In the genomic region with DNA sequence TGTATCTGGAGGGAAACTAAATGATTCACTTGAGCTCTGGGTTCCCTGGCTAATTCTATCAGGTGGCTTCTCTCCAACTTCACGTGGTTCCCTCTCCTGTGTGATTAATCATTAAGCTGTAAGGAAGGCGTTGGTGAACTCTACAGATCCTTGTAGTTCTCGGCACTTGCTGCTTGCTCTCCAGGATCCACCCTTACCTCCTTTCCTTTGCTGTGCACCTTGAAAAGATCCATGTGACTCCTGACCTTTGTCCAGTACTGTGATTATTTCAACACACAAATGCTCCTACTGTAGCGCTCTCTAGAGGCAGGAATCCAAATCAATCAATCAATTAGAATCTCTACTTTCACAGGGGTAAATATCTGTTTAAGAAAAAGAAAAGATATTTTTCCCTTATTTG, we compare ENCODE assay signal across 17 mouse cellular contexts. TPM values are rescaled to one million over a fixed set of nuclear protein-coding genes. Genes with fewer than 3 reads are reported as not detected.
DNase-seq lines count a peak whose midpoint lies in the region; ATAC-seq and TF ChIP-seq lines count a peak whose summit lies in the region.
"Had no signal": no experiment of that assay in that cellular context is flagged by ENCODE, and none has a peak within 500 bp of the region (broad histone marks: within the 10 kb centered on the region; RNA-seq: fewer than 3 reads in every experiment).

No protein-coding gene starts in this region.

- H3K36me3 ChIP-seq in stomach, postnatal 0 days (ENCODE audit: control insufficient read depth, insufficient read depth, low read length): no peaks in the 10 kb centered on the region
- H3K36me3 ChIP-seq: liver, embryonic 13.5 days; midbrain, embryonic 10.5 days; neural tube, embryonic 15.5 days had no signal

- no peak overlapping the region for H3K4me2 ChIP-seq in stomach, postnatal 0 days (replicated peaks; ENCODE audit: low read depth)
- H3K4me2 ChIP-seq: liver, embryonic 13.5 days; neural tube, embryonic 15.5 days had no signal

- peak; percentile 10 for DNase-seq in ZHBTc4 (ENCODE audit: low read depth, low spot score)
- peak; percentile 83 for DNase-seq in kidney, adult 11 months
- DNase-seq in kidney, postnatal 10 days: peak; percentile 28
- DNase-seq in stomach, postnatal 0 days (ENCODE audit: low spot score): peak; percentile 55
- no peak for DNase-seq in urinary bladder, adult 2 months (ENCODE audit: low spot score)
- no peak for DNase-seq in gastrocnemius, postnatal 4 days (ENCODE audit: low spot score in 2 of 2)
- DNase-seq: cerebellum, adult 11-12 months; heart, postnatal 14 days; layer of hippocampus, postnatal 36 days; liver, embryonic 13.5 days had no signal

- H3K4me3 ChIP-seq in stomach, postnatal 0 days (ENCODE audit: low read depth, low read length): no peak overlapping the region
- H3K4me3 ChIP-seq: liver, embryonic 13.5 days; midbrain, embryonic 10.5 days; neural tube, embryonic 15.5 days had no signal

- ATAC-seq in stomach, postnatal 0 days (ENCODE audit: low FRiP score, low TSS enrichment): peak; percentile 100
- no peak for ATAC-seq in monocyte, adult 5-6 weeks (replicated peaks; ENCODE audit: insufficient number of reproducible peaks, low FRiP score, low TSS enrichment, poor library complexity, severe bottlenecking)

- H3K9me3 ChIP-seq in stomach, postnatal 0 days (ENCODE audit: control insufficient read depth, low read length): no peaks in the 10 kb centered on the region
- H3K9me3 ChIP-seq: liver, embryonic 13.5 days; midbrain, embryonic 10.5 days; neural tube, embryonic 15.5 days had no signal

- H3K27ac ChIP-seq in stomach, postnatal 0 days (replicated peaks): no peak overlapping the region
- H3K27ac ChIP-seq: liver, embryonic 13.5 days; midbrain, embryonic 10.5 days; neural tube, embryonic 15.5 days had no signal

- no peaks in the 10 kb centered on the region for H3K4me1 ChIP-seq in stomach, postnatal 0 days (replicated peaks; ENCODE audit: control insufficient read depth, insufficient read depth)
- H3K4me1 ChIP-seq: liver, embryonic 13.5 days; midbrain, embryonic 10.5 days; neural tube, embryonic 15.5 days had no signal

- peak; percentile 72 for TF ChIP-seq CTCF in stomach, postnatal 0 days (IDR thresholded peaks at IDR 0.05; ENCODE audit: low read depth)

- H3K27me3 ChIP-seq in stomach, postnatal 0 days (ENCODE audit: control insufficient read depth, insufficient read depth, low read length): no peaks in the 10 kb centered on the region
- H3K27me3 ChIP-seq: liver, embryonic 13.5 days; neural tube, embryonic 15.5 days had no signal

- no peak overlapping the region for H3K9ac ChIP-seq in stomach, postnatal 0 days (ENCODE audit: low read length)
- H3K9ac ChIP-seq: liver, embryonic 13.5 days; neural tube, embryonic 15.5 days had no signal

- TF ChIP-seq EP300 in stomach, postnatal 0 days (optimal IDR thresholded peaks at IDR 0.05): no peak

- 21% methylated on average over 4 of the region's 4 CpGs for WGBS in stomach, postnatal 0 days

RNA-seq across cellular contexts. Expression of a gene that starts 4.0 kb away (rescaled TPM):
- polyA plus RNA-seq in stomach, postnatal 0 days (2015; fragmentation: Nextera tagmentation; extraction: Ambion mirVana): 0.41 and 0.64 TPM in 2 replicates
- polyA plus RNA-seq in urinary bladder, adult 2 months (2012; rRNA removed): not detected in 2 replicates
- total RNA-seq in monocyte, adult 5-6 weeks (2017): not detected in 3 replicates
- total RNA-seq in gastrocnemius, postnatal 4 days (2021): not detected
- total RNA-seq: heart, adult 8-10 months; heart, postnatal 14 days; layer of hippocampus, postnatal 36 days; left cerebral cortex, postnatal 36 days had no signal
- polyA plus RNA-seq: embryonic facial prominence, embryonic 11.5 days; liver, embryonic 13.5 days; midbrain, embryonic 10.5 days; neural tube, embryonic 15.5 days had no signal

RNA-seq across cellular contexts. Expression of a gene that starts 16.1 kb away (rescaled TPM):
- polyA plus RNA-seq in stomach, postnatal 0 days (2015; fragmentation: Nextera tagmentation; extraction: Ambion mirVana): not detected in 2 replicates
- not detected in 2 replicates for polyA plus RNA-seq in urinary bladder, adult 2 months (2012; rRNA removed)
- total RNA-seq in monocyte, adult 5-6 weeks (2017): not detected in 3 replicates
- total RNA-seq in gastrocnemius, postnatal 4 days (2021): not detected
- total RNA-seq: gastrocnemius, adult 8-10 months; heart, adult 8-10 months; heart, postnatal 14 days; layer of hippocampus, postnatal 36 days; left cerebral cortex, postnatal 36 days had no signal
- polyA plus RNA-seq: embryonic facial prominence, embryonic 11.5 days; liver, embryonic 13.5 days; midbrain, embryonic 10.5 days had no signal

RNA-seq across cellular contexts. Expression of a gene that starts 19.4 kb away (rescaled TPM):
- not detected in 2 replicates for polyA plus RNA-seq in stomach, postnatal 0 days (2015; fragmentation: Nextera tagmentation; extraction: Ambion mirVana)
- not detected in 2 replicates for polyA plus RNA-seq in urinary bladder, adult 2 months (2012; rRNA removed)
- not detected in 3 replicates for total RNA-seq in monocyte, adult 5-6 weeks (2017)
- not detected for total RNA-seq in gastrocnemius, postnatal 4 days (2021)
- total RNA-seq: gastrocnemius, adult 8-10 months; heart, adult 8-10 months; heart, postnatal 14 days; layer of hippocampus, postnatal 36 days; left cerebral cortex, postnatal 36 days had no signal
- polyA plus RNA-seq: embryonic facial prominence, embryonic 11.5 days; liver, embryonic 13.5 days; midbrain, embryonic 10.5 days; neural tube, embryonic 15.5 days had no signal

RNA-seq across cellular contexts. Expression of a gene that starts 40.0 kb away (rescaled TPM):
- polyA plus RNA-seq in stomach, postnatal 0 days (2015; fragmentation: Nextera tagmentation; extraction: Ambion mirVana): not detected in 2 replicates
- polyA plus RNA-seq in urinary bladder, adult 2 months (2012; rRNA removed): not detected in 2 replicates
- not detected in 3 replicates for total RNA-seq in monocyte, adult 5-6 weeks (2017)
- total RNA-seq in gastrocnemius, postnatal 4 days (2021): not detected
- total RNA-seq: gastrocnemius, adult 8-10 months; heart, adult 8-10 months; heart, postnatal 14 days; layer of hippocampus, postnatal 36 days; left cerebral cortex, postnatal 36 days had no signal
- polyA plus RNA-seq: embryonic facial prominence, embryonic 11.5 days; liver, embryonic 13.5 days; midbrain, embryonic 10.5 days; neural tube, embryonic 15.5 days had no signal

Comparison
In these comparisons a context has a peak if more than half of its experiments do, and no peak if none do; other contexts are left out.
1. DNase-seq: peak in ZHBTc4 (single experiment), kidney, adult 11 months (single experiment), kidney, postnatal 10 days (single experiment) and stomach, postnatal 0 days (single experiment); none in urinary bladder, adult 2 months (single experiment) and gastrocnemius, postnatal 4 days (0 of 2).